Comparison of ENCODE assay signal across 7 mouse cellular contexts in the genomic region with DNA sequence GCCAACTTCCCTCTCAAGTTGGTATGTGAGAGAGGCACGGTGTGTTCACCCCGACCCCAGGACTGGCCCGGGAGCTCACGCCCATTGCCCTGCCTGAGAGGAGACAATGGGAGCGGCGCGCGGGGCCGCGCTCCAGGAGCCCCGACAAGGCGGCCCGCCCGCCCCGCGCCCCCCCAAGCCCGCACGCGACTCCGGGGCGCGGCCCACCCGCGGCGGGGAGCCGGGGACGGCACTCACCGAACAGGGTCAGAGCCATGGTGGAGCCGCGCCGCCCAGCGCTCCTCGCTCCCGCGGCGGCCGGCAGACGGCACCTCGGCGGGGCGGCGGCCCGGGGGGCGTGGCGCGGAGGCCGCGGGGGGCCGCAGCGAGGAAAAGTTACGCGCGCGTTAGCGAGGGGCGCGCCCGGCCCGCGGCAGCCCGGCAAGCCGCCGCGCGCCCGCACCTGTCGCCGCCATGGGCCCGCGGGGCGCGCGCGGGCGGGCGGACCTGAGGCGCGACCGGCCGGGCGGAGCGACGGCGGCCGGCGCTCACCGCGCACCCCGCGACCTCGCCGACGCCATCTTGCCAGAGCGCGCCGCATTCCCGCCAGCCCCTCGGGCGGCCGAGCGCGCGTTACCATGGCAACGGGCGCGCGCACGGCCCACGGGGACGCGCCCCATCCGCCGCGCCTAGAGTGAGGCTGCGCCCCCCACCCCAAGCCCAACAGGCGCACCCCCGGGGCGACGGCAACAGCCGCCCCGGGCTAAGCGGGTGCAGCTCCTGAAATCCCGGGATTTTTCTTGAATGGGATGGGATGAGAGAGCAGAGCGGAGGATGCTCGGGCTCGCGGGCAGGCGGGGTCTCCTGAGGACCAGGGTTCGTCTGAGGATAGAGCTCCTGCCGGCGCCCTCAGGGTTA. TPM values are rescaled to one million over a fixed set of nuclear protein-coding genes. Genes with fewer than 3 reads are reported as not detected.
DNase-seq lines count a peak whose midpoint lies in the region; ATAC-seq and TF ChIP-seq lines count a peak whose summit lies in the region.

A gene (minus strand): TSS at position 561 of the 897 bp plus-strand sequence.

- H3K36me3 ChIP-seq in kidney, adult 2 months (ENCODE audit: control insufficient read depth, insufficient read depth, low read length) = no peaks in the 10 kb centered on the region
- H3K36me3 ChIP-seq in limb, embryonic 10.5 days = no peaks in the 10 kb centered on the region
- H3K36me3 ChIP-seq in midbrain, embryonic 11.5 days (ENCODE audit: control insufficient read depth, insufficient read depth, low read length) = no peaks in the 10 kb centered on the region
- H3K36me3 ChIP-seq in splenic B cell, adult 2 months (ENCODE audit: control insufficient read depth, insufficient read depth, low read length, poor library complexity, severe bottlenecking) = no peaks in the 10 kb centered on the region

- no peak within 1 kb of the TSS for H3K27ac ChIP-seq in kidney, adult 2 months (ENCODE audit: insufficient read depth, low read depth, low read length)
- H3K27ac ChIP-seq in limb, embryonic 10.5 days = peak within 1 kb of the TSS; percentile 99
- H3K27ac ChIP-seq in midbrain, embryonic 11.5 days (ENCODE audit: low read depth, low read length) = peak within 1 kb of the TSS; percentile 78

- DNase-seq in adrenal gland, postnatal 10 days = peak; percentile 77
- DNase-seq in embryo, embryonic 11 days = peak; percentile 92
- peak; percentile 61 to 63 for DNase-seq in heart, adult 18-20 months
- DNase-seq in kidney, adult 2 months = peak; percentile 50
- DNase-seq in limb, embryonic 10.5 days (ENCODE audit: low spot score) = peak; percentile 88
- DNase-seq in midbrain, embryonic 11.5 days (ENCODE audit: low spot score, missing footprints) = peak; percentile 99
- peak; percentile 17 for DNase-seq in splenic B cell, adult 2 months (ENCODE audit: low read depth, low spot score)

- peak within 1 kb of the TSS; percentile 90 for H3K4me3 ChIP-seq in kidney, adult 2 months (ENCODE audit: insufficient read depth, low read depth, low read length)
- H3K4me3 ChIP-seq in limb, embryonic 10.5 days = peak within 1 kb of the TSS; percentile 90
- H3K4me3 ChIP-seq in midbrain, embryonic 11.5 days (ENCODE audit: low read depth, low read length) = peak within 1 kb of the TSS; percentile 93

- H3K4me2 ChIP-seq in midbrain, embryonic 11.5 days = peak within 1 kb of the TSS; percentile 57

- no peak for TF ChIP-seq POLR2A in kidney, adult 2 months (IDR thresholded peaks at IDR 0.05; ENCODE audit: low read depth, low read length)

- under 1% methylated on average over 131 of the region's 131 CpGs for WGBS in kidney, adult 2 months
- WGBS in limb, embryonic 10.5 days = 4% methylated on average over 128 of the region's 131 CpGs
- WGBS in midbrain, embryonic 11.5 days = under 1% methylated on average over 89 of the region's 131 CpGs

- H3K9ac ChIP-seq in midbrain, embryonic 11.5 days (ENCODE audit: low read length) = peak within 1 kb of the TSS; percentile 93

- peak; percentile 96 for ATAC-seq in midbrain, embryonic 11.5 days (ENCODE audit: low FRiP score)

- H3K27me3 ChIP-seq in kidney, adult 2 months (replicated peaks; ENCODE audit: control insufficient read depth, insufficient read depth, low read length) = peaks cover 3% of the 10 kb centered on the region
- no peaks in the 10 kb centered on the region for H3K27me3 ChIP-seq in limb, embryonic 10.5 days (ENCODE audit: low read depth, poor library complexity, severe bottlenecking)
- no peaks in the 10 kb centered on the region for H3K27me3 ChIP-seq in midbrain, embryonic 11.5 days (ENCODE audit: control insufficient read depth, insufficient read depth, low read length)
- H3K27me3 ChIP-seq in splenic B cell, adult 2 months (ENCODE audit: control insufficient read depth, insufficient read depth, low read length, poor library complexity, severe bottlenecking) = no peaks in the 10 kb centered on the region

- no peaks in the 10 kb centered on the region for H3K9me3 ChIP-seq in limb, embryonic 10.5 days (replicated peaks)
- H3K9me3 ChIP-seq in midbrain, embryonic 11.5 days (ENCODE audit: control insufficient read depth, low read length) = no peaks in the 10 kb centered on the region

- no peaks in the 10 kb centered on the region for H3K4me1 ChIP-seq in kidney, adult 2 months (ENCODE audit: control insufficient read depth, insufficient read depth, low read length)
- H3K4me1 ChIP-seq in limb, embryonic 10.5 days = peaks cover 39% of the 10 kb centered on the region
- peaks cover 13% of the 10 kb centered on the region; the same call in 1 of the 2 replicates for H3K4me1 ChIP-seq in midbrain, embryonic 11.5 days (ENCODE audit: control insufficient read depth, insufficient read depth, low read length)

- no peak for TF ChIP-seq CTCF in kidney, adult 2 months (conservative IDR thresholded peaks at IDR 0.05; ENCODE audit: insufficient read depth, insufficient read length, low read depth, low read length)

RNA-seq across cellular contexts. Expression of the gene that starts here (rescaled TPM):
- 10 to 100 TPM; 21.0 to 26.3 TPM for total RNA-seq in adrenal gland, postnatal 10 days (2021)
- 10 to 100 TPM; 33.5 to 36.7 TPM for total RNA-seq in heart, adult 18-20 months (2021)
- polyA plus RNA-seq in kidney, adult 2 months (2012; rRNA removed) = 23.7 and 24.2 TPM in 2 replicates
- polyA plus RNA-seq in limb, embryonic 10.5 days (2016; fragmentation: Nextera tagmentation; extraction: Ambion mirVana) = 32.7 and 38.7 TPM in 2 replicates
- 84.0 and 86.7 TPM in 2 replicates for polyA plus RNA-seq in midbrain, embryonic 11.5 days (2014; fragmentation: Nextera tagmentation; extraction: Ambion mirVana)

Comparison
In these comparisons a context has a peak if more than half of its experiments do, and no peak if none do; other contexts are left out.
1. DNase-seq: peak in every context shown above with its lines; median percentile 99 in midbrain, embryonic 11.5 days; 92 in embryo, embryonic 11 days; 88 in limb, embryonic 10.5 days; 77 in adrenal gland, postnatal 10 days; 62 in heart, adult 18-20 months; 50 in kidney, adult 2 months; 17 in splenic B cell, adult 2 months.